Mouse (Mus musculus): ENCODE data around the gene Ltbp1. TPM values are rescaled to one million over a fixed set of nuclear protein-coding genes. Genes with fewer than 3 reads are reported as not detected.

Gene Ltbp1
- total RNA-seq, 2 experiments from 2014 or later, result 66.6 to 69.0 TPM

DNA sequence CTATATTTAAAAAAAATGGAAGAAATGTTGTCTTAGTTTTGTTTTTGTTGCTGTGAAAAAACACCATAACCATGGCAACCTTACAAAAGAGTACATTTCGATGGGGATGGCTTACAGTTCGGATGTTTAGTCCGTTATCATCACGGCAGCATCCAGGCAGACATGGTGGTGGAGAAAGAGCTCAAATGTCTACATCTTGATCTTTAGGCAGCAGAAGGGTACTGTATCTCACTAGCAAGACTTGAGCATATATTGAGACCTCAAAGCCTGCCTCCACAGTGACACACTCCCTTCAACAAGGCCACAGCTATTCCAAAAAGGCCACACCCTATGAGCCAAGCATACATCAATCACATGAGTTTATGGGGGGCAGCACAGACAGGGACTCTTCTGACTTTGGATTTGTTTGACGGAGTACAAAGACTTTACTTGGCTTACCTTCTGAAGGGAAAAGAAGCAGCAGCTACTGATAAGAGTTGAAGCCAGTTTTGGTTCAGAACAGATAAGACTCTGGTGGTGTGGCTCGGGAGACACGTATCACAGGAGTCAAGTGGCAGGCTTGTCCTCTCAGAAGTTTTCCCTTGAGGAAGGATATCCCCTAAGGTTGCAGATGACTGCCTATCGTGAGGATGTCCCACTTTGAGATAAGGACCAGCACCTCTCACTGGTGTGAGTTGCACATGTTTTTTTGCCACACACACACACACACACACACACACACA is 153.9 kb downstream of the Ltbp1 start:
- DNase-seq, result no peak
- intact Hi-C loops (cut with DNase I), result no loop called here

- no peak for DNase-seq
- intact Hi-C loops (cut with DNase I), result no loop called here
Measured at GRCm38 (mm10) chr17:75161062-75161461, 155.7 kb downstream of the Ltbp1 start.

- intact Hi-C loops (cut with DNase I), result no loop called here
- no peak for DNase-seq
Measured at GRCm38 (mm10) chr17:75161931-75162330, 156.6 kb downstream of the Ltbp1 start.

DNA sequence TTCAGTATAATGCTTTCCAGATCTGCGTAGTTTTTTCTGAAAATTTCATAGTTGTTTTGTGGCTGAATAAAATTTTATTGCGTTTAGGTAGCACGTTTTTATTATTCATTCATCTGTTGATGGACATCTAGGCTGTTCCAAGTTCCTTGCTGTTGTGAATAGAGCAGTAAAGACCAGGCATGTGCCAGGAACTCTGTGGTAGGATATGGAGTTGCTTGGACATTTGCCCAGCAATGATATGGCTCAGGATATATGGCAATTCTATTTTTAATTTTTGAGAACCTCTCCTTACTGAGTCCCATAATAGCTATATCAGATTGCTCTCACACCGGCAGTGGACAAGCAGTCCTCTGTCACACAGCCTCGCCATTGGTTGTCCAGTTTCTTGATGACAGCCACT is 159.2 kb downstream of the Ltbp1 start:
- intact Hi-C loops (cut with DNase I), result no loop called here
- no peak for DNase-seq

DNA sequence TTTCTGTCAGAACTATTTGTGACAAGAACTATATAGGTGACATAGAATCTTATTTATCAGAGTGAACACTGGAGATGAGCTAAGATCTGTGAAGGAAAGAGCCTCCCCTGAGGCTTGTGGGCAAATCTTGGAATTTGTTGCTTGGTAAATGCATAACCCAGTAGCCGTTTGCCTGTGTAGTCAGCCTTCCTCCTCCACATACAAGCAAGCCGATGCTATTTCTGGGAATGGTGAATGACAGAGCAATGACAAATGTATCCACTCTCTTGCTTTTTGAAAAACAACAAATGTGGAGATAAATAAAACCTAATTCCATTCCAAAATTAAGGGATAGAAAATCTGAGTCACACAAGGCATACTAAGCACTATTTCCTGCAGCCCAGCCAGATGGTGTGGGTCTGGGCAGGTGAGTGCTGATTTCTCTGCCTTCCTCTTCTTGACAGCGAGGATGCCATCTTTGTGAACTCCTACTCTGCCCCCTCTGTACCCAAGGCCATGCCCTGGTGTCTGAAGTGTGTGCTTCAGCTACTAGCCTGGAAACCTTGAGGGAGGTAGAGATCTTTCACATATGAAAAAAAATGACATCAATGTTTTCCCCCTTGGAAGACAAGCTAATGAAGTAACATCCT is 163.3 kb downstream of the Ltbp1 start:
- intact Hi-C loops (cut with DNase I), result no loop called here
- DNase-seq, result no peak

DNA sequence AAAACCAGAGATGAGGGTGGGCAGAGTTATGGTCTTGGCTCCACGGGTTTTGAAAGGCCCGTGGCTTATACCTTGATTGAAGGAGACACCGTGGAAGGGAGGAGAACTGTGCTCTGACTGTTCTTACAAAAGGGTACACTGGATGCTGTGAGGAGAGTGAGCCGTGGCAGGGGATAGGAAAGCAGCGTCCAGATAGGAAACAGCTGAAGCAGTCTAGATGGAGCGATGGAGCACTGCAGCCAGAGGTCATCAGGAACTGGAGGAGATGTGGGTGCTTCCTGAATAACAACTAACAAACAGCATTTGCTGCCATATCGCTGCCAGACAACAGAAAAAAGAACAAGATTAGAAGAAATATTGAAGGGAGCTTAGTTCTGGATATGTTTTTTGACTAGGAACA is 166.3 kb downstream of the Ltbp1 start:
- intact Hi-C loops (cut with DNase I), result no loop called here
- DNase-seq, result no peak

- no peak for DNase-seq
- intact Hi-C loops (cut with DNase I), result no loop called here
Measured at GRCm38 (mm10) chr17:75172685-75173205, 167.4 kb downstream of the Ltbp1 start.

- intact Hi-C loops (cut with DNase I), result no loop called here
- DNase-seq, result no peak
Measured at GRCm38 (mm10) chr17:75174501-75174900, 169.1 kb downstream of the Ltbp1 start.

- intact Hi-C loops (cut with DNase I), result no loop called here
- DNase-seq, result peak; percentile 50 to 60
Measured at GRCm38 (mm10) chr17:75177920-75178867, 172.8 kb downstream of the Ltbp1 start.

GRCm38 (mm10) chr17:75179001-75179400 is 173.6 kb downstream of the Ltbp1 start:
- no peak for DNase-seq
- intact Hi-C loops (cut with DNase I), result no loop called here

GRCm38 (mm10) chr17:75180301-75180700 is 174.9 kb downstream of the Ltbp1 start:
- DNase-seq, result no peak
- intact Hi-C loops (cut with DNase I), result no loop called here

- intact Hi-C loops (cut with DNase I), result no loop called here
- DNase-seq, result no peak
Measured at GRCm38 (mm10) chr17:75180956-75181588, 175.7 kb downstream of the Ltbp1 start.

DNA sequence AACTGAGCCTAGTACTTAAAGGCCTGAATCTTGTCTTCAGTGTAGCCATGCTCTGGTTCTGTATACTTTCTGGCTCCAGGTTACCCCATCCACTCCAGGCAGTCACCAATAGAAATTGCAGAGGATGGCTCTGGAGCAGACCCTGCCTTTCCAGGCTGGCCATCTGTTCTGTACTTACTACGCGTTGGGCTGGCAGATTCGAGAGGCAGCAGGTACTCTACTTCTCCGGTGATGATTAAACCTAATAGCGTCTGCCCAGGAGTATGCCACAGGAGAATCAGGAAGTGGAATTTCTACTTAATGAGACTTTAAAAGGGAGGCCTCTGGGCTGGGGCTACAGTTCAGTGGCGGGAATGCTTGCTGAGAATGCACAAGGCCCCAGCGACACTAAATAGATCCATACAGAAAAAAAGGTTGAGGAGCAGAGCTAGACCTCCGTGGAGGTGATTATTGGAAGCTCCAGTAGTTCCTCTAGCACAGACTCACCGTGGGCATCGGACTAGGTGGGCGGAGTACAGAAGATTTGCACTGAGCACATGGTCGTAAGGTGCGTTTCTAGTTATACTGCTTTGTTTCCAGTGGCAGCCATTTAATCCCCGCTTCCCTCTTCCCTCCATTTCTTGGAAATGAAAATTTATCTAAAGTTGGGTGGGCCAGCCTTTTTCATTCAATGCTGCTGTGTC is 177.1 kb downstream of the Ltbp1 start:
- DNase-seq, result no peak
- intact Hi-C loops (cut with DNase I), result no loop called here

DNA sequence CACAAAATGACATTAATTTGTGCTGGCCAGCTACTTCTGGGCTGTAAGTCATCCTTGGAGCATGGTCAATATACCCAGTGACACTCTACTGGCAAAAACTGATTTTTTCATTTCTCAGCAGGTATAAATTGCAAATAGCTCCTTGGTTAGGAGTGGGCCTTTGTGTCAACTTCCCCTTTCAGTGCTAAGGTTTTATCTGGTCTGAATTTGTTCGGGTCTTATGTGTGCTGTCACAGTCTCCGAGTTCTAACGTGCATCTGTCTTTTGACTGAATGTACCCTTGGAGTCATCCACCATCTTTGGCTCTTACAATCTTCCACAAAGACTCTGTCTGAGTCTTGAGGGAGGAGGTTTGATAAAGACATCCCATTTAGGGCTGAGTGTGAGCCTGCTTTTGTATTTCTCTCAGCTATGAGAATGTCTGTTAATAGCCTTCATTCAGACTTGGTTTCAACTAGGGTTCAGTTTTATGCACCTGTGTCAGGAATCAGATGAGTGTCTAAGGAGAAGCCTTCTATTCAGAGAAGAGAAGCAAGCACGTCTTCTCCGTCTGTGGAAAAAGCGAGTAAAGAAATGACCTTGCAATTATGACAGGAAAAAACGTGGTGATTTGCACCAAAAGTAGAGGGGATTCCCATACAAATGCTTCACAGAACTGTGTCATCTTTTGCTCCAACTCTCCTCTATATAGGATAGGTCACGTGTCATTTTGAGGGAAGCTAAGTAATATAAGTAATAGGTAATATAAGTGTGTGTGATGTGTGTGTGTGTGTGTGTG is 181.6 kb downstream of the Ltbp1 start:
- intact Hi-C loops (cut with DNase I), result no loop called here
- DNase-seq, result no peak

DNA sequence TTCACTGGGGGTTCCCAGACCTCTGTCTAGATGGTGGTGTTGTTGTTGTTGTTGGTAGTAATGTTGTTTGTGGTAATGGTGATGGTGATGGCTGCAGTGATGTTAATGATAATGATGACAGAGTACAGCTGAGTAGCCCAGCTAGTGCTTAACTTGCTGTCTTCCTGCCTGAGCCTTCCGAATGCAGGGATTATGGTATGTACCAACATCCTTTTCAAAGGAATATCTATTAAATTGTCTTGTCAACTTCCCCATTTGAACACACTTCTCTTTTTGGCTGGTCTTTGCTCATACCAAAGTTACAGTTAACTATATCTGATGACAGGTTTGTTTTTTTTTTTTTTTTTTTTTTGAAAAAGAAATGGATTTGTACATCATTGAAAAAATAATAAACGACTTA is 191.6 kb downstream of the Ltbp1 start:
- intact Hi-C loops (cut with DNase I), result no loop called here
- DNase-seq, result no peak

GRCm38 (mm10) chr17:75198767-75199166 is 193.4 kb downstream of the Ltbp1 start:
- no peak for DNase-seq
- intact Hi-C loops (cut with DNase I), result no loop called here

- DNase-seq, result no peak
Measured at GRCm38 (mm10) chr17:75199694-75200093, 194.3 kb downstream of the Ltbp1 start.

GRCm38 (mm10) chr17:75202314-75202713 is 196.9 kb downstream of the Ltbp1 start:
- no peak for DNase-seq
- intact Hi-C loops (cut with DNase I), result no loop called here

More at GRCm38 (mm10) chr17:75199694-75200093, 194.3 kb downstream of the Ltbp1 start:
- intact Hi-C loops (cut with DNase I), result no loop called here

GRCm38 (mm10) chr17:75204065-75204464 is 198.7 kb downstream of the Ltbp1 start:
- no peak for DNase-seq
- intact Hi-C loops (cut with DNase I), result no loop called here

All from heart, postnatal 10 days (tissue).